Mouse (Mus musculus): Measurements from ENCODE around the gene Krt19.
A peak's percentile ranks its signal among the peaks of the same experiment; 100 is the strongest.

Krt19 gene

GRCm38 (mm10) chr11:100138809-100139208 is 9.7 kb downstream of the Krt19 start:
- DNase-seq (ENCODE audit: extremely low read depth, insufficient read length, low spot score), result no peak

GRCm38 (mm10) chr11:100137693-100138092 is 10.8 kb downstream of the Krt19 start:
- DNase-seq (ENCODE audit: extremely low read depth, insufficient read length, low spot score), result no peak

GRCm38 (mm10) chr11:100136559-100136958 is 11.9 kb downstream of the Krt19 start:
- DNase-seq (ENCODE audit: extremely low read depth, insufficient read length, low spot score), result no peak

GRCm38 (mm10) chr11:100135731-100136130 is 12.7 kb downstream of the Krt19 start, which contains the start of gene Krt15:
Krt15 (minus strand) TSS chr11:100135928.
- DNase-seq (ENCODE audit: extremely low read depth, insufficient read length, low spot score), result no peak

GRCm38 (mm10) chr11:100124901-100125300 is 23.6 kb downstream of the Krt19 start:
- no peak for DNase-seq (ENCODE audit: extremely low read depth, insufficient read length, low spot score)

- DNase-seq (ENCODE audit: extremely low read depth, insufficient read length, low spot score), result no peak
Observed at GRCm38 (mm10) chr11:100121466-100121865, 27.0 kb downstream of the Krt19 start, which contains the start of gene Krt13. Krt13 (minus strand) TSS chr11:100121566.

- peak; percentile 58 for DNase-seq (ENCODE audit: extremely low read depth, insufficient read length, low spot score)
Observed at GRCm38 (mm10) chr11:100120331-100120730, 28.1 kb downstream of the Krt19 start.

- DNase-seq (ENCODE audit: extremely low read depth, insufficient read length, low spot score), result peak; percentile 53
Observed at GRCm38 (mm10) chr11:100113742-100114029, 34.8 kb downstream of the Krt19 start.

GRCm38 (mm10) chr11:100112935-100113741 is 35.3 kb downstream of the Krt19 start:
- no peak for DNase-seq (ENCODE audit: extremely low read depth, insufficient read length, low spot score)

- DNase-seq (ENCODE audit: extremely low read depth, insufficient read length, low spot score), result no peak
Observed at GRCm38 (mm10) chr11:100105576-100106122, 42.8 kb downstream of the Krt19 start, which contains the start of gene Krt36. Krt36 (minus strand) TSS chr11:100105626.

GRCm38 (mm10) chr11:100102693-100103429 is 45.6 kb downstream of the Krt19 start:
- no peak for DNase-seq (ENCODE audit: extremely low read depth, insufficient read length, low spot score)

- DNase-seq (ENCODE audit: extremely low read depth, insufficient read length, low spot score), result no peak
Observed at GRCm38 (mm10) chr11:100100391-100100790, 48.1 kb downstream of the Krt19 start.

GRCm38 (mm10) chr11:100097819-100098218 is 50.6 kb downstream of the Krt19 start:
- DNase-seq (ENCODE audit: extremely low read depth, insufficient read length, low spot score), result no peak

- no peak for DNase-seq (ENCODE audit: extremely low read depth, insufficient read length, low spot score)
Observed at GRCm38 (mm10) chr11:100096141-100096540, 52.3 kb downstream of the Krt19 start, which contains the start of gene Krt35. Krt35 (minus strand) TSS chr11:100096241.

All from 3134 (cell line).